Mouse (Mus musculus) kidney, postnatal 25 days (tissue): Measurements from ENCODE around the gene Grap.
A peak's percentile ranks its signal among the peaks of the same experiment; 100 is the strongest.

Experiments used
- DNase-seq, 2 experiments: peaks; one replicate each; pipeline ENCODE4 v3.0.0; 2021; ENCODE audit warnings: mixed read lengths in 2 of 2

The Grap gene

DNA sequence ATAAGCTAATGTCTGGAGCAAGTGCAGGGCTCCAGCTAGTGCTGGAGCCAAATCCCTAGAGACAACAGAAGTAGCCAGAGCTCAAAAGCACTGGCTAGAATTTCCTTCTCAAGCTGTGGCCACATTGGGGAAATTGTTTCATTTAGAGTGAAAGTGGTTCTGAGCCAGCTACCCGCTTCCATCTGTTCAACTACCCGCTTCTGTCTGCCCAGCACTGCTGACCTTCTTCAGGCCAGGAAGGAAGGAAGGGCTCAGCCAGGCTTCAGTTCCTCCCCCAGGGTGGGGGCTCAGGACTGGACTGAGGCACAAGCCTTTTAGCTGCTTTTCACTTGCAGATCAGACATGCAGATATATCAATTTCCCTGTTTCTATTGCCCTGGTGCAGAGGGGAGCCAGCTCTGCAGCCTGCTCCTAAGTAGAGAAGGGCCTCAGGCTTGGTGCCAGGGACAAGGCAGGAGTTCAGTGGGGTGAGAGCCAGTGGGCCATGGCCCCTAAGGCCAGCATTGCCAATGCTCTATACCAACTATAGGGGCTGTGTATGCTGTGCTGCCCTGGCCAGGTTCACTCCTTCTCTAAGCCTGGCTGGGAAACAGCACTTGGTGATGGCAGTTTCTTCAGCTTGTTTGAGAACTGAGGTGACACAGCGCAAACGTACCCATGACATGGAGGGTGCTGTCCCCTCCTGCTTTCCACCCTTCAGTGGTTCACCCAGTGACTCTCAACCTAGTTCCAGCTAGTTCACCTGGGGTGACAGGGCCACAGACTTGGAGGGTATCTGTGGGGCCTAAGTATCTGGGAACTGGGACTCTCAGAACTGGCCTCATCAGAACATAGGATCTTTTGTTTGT lies 6.2 kb downstream of the Grap start:
- DNase-seq, result peak; percentile 28 to 61

GRCm38 (mm10) chr11:61660001-61660400 lies 6.9 kb downstream of the Grap start:
- DNase-seq, result no peak

DNA sequence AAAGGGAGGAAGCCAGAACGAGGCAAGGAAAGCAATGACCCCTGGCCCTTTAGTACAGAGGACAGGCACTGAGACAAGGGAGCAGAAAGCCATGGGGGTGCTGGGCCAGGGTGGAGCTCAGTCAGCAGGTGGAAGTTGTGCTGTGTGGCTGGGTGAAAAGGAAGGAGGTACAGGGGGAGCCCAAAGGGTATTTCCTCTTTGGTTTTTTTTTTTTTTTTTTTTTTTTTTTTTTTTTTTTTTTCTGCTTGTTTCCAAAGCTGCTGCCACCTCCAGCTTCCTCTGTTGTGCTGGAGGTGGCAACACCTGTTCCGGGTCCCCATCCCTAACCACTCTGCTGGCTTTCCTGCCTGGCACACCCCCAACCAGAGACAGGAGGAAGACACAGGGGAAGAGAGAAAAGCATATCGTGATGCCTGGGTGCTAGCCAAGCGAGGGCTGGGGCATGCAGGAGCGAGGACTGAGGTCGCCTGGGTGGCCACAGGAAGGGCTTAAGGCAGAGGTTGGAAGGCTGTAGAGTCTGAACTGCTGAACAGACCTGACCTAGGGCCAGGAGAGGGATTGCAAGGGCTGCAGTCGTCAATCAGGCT lies 7.8 kb downstream of the Grap start:
- no peak for DNase-seq

GRCm38 (mm10) chr11:61662189-61662588 lies 9.1 kb downstream of the Grap start:
- no peak for DNase-seq

DNA sequence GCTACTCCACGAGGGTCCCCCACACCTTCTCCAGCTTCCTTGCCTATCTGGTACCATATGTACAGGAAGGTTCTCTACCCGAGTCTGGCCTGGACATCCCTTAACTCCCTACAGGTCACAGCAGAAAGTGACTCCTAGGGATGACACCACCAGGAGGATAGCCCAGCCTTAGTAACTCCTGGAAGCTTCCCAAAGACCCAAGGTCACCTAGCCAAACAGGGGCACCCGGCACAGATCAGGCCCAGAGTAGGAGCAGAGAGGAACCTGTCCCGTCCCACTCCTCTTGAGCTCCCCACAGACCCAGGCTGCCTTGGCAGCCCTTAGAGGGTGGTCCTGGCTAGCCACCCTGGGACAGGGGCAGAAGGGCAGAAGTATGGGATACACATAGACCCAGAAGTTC lies 12.3 kb downstream of the Grap start:
- no peak for DNase-seq

DNA sequence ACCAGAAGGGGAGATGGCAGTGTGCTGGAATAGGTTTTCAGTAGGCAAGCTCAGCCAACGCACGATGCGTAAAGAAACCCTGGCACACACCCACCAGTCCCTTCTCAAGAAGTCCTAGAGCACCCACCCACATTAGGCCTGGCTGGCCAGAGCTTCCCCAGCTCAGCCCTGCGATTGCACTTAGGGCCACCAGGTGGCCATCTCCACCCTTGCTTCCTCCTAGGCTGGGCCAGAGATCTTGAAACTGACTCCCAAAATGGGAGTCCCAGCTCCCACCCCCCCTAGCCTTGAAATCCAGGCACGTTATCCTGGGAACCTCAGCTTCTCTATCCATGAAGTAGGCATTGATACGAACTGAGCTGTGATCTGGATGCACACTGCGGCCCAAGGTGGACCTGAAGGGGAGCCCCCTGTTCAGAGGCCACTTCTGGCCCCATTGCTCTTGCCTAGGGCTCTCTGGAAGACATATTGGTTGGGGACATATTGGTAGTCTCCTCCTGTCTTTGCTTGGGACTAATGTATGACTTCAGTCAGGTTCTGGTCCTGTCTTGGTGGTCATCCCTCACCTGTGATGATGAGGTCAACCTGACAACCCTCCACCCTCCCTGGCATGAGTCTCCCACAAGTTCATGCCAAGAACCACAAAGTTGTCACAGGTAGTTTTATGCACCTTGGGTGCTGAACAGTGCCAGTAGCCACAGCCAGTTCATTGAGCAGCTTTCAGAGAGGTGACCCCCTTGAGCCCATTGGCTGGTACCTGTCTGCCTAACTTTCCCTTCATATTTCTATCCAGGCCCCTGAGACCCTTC lies 13.1 kb downstream of the Grap start:
- DNase-seq, result peak; percentile 49 to 63

DNA sequence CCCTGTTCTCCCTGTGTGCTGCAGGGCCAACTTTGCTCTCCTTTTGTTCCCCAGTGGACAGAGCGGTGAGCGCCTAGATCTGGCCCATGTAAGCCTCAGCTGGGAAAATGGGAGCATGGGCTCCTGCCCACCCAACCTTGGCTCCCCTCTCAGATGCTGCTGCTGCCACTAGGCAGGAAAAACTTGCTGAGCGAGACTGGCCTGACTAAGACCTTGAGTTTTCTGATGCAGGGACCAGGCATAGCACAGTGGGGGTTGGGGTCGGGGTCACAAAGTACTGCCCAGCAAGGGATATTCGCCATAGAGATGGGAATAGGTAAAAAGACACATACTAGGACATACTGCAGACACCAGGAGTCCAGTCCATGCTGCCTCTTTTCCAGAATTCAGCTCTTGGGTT lies 14.2 kb downstream of the Grap start:
- no peak for DNase-seq

- no peak for DNase-seq
Observed at GRCm38 (mm10) chr11:61667782-61668181, 14.7 kb downstream of the Grap start.

DNA sequence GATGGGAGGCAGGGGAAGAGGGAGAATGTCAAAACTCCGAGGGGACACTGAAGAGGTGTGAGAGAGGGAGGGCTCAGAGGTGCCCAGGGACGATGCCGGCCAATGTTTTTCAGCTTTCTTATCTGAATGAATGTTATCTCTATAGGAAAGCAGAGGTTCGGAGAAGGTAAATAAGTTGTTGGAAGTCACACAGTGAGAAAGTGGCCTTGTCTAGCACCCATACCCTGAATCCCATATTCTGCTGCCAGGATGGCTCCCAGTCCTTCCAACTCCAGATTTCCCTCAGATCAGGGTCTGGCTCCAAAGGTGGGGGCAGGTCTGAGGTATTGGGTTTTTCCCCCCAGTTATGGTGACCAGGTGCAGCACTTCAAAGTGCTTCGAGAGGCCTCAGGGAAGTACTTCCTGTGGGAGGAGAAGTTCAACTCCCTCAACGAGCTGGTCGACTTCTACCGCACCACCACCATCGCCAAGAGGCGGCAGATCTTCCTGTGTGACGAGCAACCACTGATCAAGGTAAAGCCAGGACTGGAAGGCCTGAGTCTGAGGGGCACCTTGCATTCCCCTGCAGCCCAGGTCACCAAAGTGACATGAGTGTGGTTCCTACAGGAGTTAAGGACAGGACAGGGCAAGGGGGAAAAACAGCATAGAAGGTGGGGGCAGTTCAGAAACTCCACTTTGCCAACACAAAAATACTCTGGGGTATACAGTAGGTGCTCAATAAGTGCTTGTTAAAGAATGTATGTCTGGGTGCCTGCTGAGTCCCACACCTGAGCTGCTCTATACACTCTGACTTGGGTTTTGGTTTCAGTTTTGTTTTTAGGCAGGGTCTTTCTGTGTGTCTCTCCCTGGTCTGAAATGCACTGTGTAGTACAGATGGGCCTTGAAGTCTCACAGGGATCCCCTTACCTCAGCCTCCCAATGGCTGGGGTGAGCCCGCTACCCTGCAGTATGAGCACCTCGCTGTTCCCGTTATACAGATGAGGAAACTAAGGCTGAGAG lies 16.7 kb downstream of the Grap start:
- DNase-seq, result no peak

GRCm38 (mm10) chr11:61671781-61672383 lies 18.8 kb downstream of the Grap start:
- no peak for DNase-seq

- DNase-seq, result peak; percentile 76 to 79
Observed at GRCm38 (mm10) chr11:61673686-61674085, 20.6 kb downstream of the Grap start.

DNA sequence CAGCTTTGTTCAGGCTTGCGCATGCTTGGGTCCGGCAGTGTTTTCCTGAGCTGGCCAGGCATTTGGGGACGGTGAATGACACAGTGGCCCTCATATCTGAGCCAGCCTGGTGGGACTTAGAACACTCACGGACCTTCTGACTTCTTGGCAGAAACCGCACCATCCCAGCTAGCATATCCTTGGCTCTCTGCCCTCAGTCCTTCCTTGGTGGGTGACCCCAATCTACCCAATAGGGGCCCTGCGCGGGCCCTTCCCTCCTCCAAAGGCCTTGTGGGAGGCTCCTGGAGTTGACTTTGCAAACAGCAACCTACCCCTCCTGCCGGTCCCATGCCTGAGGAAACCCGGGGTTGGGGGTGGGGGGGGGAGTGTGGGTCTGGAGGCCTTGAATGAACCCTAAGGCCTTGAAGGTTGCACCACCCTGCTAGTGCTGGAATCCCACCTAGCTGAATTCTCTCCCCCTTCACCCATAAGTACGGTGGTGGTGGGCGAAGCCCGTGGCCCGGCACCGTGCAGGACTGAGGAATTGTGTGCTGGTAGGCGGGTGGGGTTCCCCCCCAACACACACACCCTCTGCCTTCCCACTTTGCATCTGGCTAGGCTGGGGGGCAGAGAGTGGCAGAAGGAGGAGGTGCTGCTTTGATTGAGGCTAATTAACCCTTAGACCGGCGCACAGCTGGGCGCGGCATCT lies 21.2 kb downstream of the Grap start:
- DNase-seq, result no peak

- no peak for DNase-seq
Observed at GRCm38 (mm10) chr11:61674839-61675159, 21.7 kb downstream of the Grap start.

GRCm38 (mm10) chr11:61675332-61675731 lies 22.3 kb downstream of the Grap start:
- no peak for DNase-seq

DNA sequence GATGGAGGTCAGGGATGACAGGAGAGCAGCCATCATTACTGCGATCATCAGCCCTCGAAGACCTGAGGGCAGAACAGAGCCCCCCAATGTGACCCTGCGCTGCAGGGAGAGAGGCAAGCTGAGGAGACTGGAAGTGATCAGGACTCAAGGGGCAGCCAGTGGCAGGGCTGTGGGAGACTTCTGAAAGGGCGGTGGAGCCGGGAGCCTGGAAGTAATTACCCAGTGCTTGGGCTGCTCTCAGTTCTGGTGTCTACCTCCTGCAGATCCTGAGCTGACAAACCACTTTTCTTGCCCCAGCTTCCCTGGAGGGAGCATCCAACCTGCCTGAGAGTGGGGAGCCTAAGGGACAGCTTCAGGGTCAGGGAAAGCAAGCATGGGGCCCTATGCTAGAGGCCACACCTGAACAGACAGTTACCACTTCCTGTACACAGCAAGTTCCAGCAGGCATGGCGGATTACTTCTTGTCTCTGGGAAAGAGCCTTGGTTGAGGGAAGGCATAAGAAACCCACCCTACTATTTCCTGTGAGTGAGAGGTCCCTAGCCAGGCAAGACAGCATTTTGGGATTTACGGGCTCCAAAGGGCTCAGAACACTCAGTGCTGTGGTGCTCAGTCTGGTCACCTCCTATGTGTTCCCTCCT lies 23.3 kb downstream of the Grap start:
- no peak for DNase-seq

- no peak for DNase-seq
Observed at GRCm38 (mm10) chr11:61677709-61678108, 24.6 kb downstream of the Grap start.

GRCm38 (mm10) chr11:61679091-61679866 lies 26.2 kb downstream of the Grap start:
- no peak for DNase-seq

GRCm38 (mm10) chr11:61683907-61684731 lies 31.1 kb downstream of the Grap start, which contains the start of gene Fam83g:
Fam83g (plus strand) TSS chr11:61684091.
- peak; percentile 85 to 90 for DNase-seq

DNA sequence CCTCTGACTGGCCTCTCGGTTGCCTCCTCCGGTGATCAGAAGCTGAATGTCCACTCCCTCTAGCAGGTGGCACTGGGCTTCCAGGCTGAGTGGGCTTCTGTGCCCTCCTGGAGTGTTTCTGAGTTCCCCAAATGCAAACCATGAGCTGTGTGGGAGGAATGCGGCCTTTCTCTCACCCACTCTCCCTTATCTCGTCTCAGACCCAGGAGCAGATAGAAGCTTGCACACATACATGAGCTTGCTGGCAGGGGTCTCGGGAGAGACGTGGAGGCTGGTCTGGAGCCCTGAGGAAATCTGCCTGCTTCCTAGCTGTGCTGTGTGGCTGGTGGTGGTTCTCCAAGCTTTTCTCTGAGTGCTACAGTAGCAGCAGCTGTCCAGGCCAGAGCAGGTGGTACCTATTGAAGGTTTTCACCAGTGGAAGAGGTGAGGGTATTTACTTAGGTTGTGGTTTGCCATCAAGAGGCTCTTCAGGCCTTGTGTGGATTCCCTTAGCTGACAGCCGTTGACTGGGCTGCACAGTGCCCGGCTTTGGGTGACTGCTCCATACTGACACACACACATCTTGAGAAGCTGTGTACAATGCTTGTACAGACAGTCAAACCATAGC lies 32.2 kb downstream of the Grap start:
- DNase-seq, result no peak
